Mouse (Mus musculus) lung, postnatal 0 days (tissue): ENCODE results near the gene Olfr554. TPM values are rescaled to one million over a fixed set of nuclear protein-coding genes. Genes with fewer than 3 reads are reported as not detected.
"Not testable (repeated sequence)": the region's sequence is repeated elsewhere in the genome, so short reads cannot be mapped to it uniquely, and the experiment has no call there.

Experiments used
- ATAC-seq: fragments of 200-750 bp; cut with Nextera tagmentation; 2 replicates; pipeline ENCODE4 v1.8.0; 2017; ENCODE audit warnings: moderate library complexity
- DNase-seq: peaks from one replicate; pipeline ENCODE4 v3.0.0-alpha.2; 2016; ENCODE audit warnings: low spot score
- H3K27ac ChIP-seq: fragments of 300-500 bp; sonication (generic); 2 replicates; pipeline ENCODE4 v1.5.1; 2014; ENCODE audit warnings: antibody characterized with exemption, mild to moderate bottlenecking, low read length, mixed read lengths
- H3K27me3 ChIP-seq: fragments of 300-500 bp; sonication (generic); replicated peaks from 2 replicates; pipeline ENCODE4 v1.6.1; 2014; ENCODE audit warnings: low read length, mixed read lengths; ENCODE audit not compliant: insufficient read depth
- H3K36me3 ChIP-seq: fragments of 300-500 bp; sonication (generic); 2 replicates; pipeline ENCODE4 v1.6.1; 2014; ENCODE audit warnings: low read length, mixed read lengths; ENCODE audit not compliant: insufficient read depth
- H3K4me1 ChIP-seq: fragments of 300-500 bp; sonication (generic); 2 replicates; pipeline ENCODE4 v1.6.1; 2014; ENCODE audit warnings: antibody characterized with exemption, low read depth, low read length, mixed read lengths; ENCODE audit not compliant: insufficient read depth
- H3K4me2 ChIP-seq: fragments of 300-500 bp; sonication (generic); replicated peaks from 2 replicates; pipeline ENCODE4 v1.6.1; 2014; ENCODE audit warnings: low read depth, mild to moderate bottlenecking, low read length, moderate library complexity, mixed read lengths
- H3K4me3 ChIP-seq: fragments of 300-500 bp; sonication (generic); 2 replicates; pipeline ENCODE4 v1.5.1; 2014; ENCODE audit warnings: low read depth, low read length
- H3K9ac ChIP-seq: fragments of 300-500 bp; sonication (generic); replicated peaks from 2 replicates; pipeline ENCODE4 v1.6.1; 2014; ENCODE audit warnings: low read depth, mild to moderate bottlenecking
- H3K9me3 ChIP-seq: fragments of 300-500 bp; sonication (generic); 2 replicates; pipeline ENCODE4 v1.6.1; 2016; ENCODE audit warnings: low read length, mixed read lengths
- CTCF ChIP-seq: IDR thresholded peaks from 2 replicates; pipeline ENCODE4 v1.5.1; 2016; ENCODE audit warnings: antibody characterized with exemption, mild to moderate bottlenecking
- EP300 ChIP-seq: IDR thresholded peaks from 2 replicates; pipeline ENCODE4 v1.6.1; 2016; ENCODE audit warnings: antibody characterized with exemption, mild to moderate bottlenecking, control low read depth
- WGBS: fragments of 180-500 bp; shearing (Covaris S2); extraction: QIAGEN DNeasy Blood & Tissue Kit; methylation state at CpG from one replicate; pipeline ENCODE4 v1.1.7; 2014; 5-methylcytosine and 5-hydroxymethylcytosine counted together
- polyA plus RNA-seq: library from polyadenylated mRNA; unstranded; fragments of >200 nt; fragmentation: Nextera tagmentation; extraction: Ambion mirVana; gene quantifications from 2 replicates; pipeline ENCODE4 v1.2.1, GENCODE M21; 2015

The Olfr554 gene
- polyA plus RNA-seq, 1 experiment from 2014 or later = not detected

DNA sequence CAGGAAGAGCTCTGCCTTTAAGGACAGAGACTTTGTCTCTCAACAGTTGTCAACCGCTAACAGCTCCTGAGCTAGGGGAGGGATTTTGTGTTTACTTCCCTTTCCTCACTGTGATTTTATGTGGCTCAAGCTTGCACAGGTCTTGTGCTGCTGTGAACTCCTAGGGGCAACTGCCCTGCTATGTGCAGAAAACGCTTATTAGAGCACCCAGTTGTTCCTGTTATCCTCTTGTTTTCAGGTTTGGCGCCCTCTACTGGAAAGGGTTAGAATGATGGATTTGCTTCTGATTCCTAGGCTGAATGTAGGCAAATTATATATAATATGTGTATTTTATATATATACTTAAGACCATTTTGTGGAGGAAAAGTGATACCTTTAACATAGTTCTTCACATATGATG lies 1.6 kb upstream of the Olfr554 start:
- no peak overlapping the region for H3K27ac ChIP-seq
- H3K27me3 ChIP-seq = no peaks in the 10 kb centered on the region
- H3K36me3 ChIP-seq = no peaks in the 10 kb centered on the region
- H3K9ac ChIP-seq = no peak overlapping the region
- DNase-seq (peak; percentile 65), ATAC-seq (no peak)
- H3K4me1 ChIP-seq = no peaks in the 10 kb centered on the region
- 24% methylated on average over 3 of the region's 3 CpGs for WGBS
- no peak overlapping the region for H3K4me2 ChIP-seq
- H3K4me3 ChIP-seq = no peak overlapping the region
- TF ChIP-seq EP300 (no peak), CTCF (peak; percentile 74)
- H3K9me3 ChIP-seq = no peaks in the 10 kb centered on the region

DNA sequence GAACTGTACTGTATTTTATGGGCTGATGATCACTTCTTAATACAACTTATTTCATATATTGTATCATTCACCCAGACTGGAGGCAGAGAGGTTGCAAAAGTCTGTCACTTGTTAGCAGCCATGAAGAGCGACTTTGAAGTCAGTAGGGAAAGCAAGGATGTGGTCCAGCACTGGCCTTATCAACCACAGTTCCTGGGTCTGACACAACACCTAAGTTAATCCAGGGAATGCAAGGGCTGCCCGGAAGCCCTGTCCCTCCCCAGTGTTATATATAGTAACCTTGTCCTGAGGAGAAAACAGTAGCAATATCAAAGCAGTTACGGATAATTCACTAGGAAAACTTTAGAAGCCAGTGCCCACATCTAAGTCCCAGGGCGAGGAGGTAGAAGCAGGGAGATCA lies 6.7 kb downstream of the Olfr554 start:
- not testable (repeated sequence) for H3K36me3 ChIP-seq, ATAC-seq, H3K27ac ChIP-seq, H3K4me2 ChIP-seq, H3K27me3 ChIP-seq, H3K4me1 ChIP-seq, H3K4me3 ChIP-seq, H3K9ac ChIP-seq, DNase-seq, H3K9me3 ChIP-seq
- 63% methylated on average over 4 of the region's 4 CpGs for WGBS

DNA sequence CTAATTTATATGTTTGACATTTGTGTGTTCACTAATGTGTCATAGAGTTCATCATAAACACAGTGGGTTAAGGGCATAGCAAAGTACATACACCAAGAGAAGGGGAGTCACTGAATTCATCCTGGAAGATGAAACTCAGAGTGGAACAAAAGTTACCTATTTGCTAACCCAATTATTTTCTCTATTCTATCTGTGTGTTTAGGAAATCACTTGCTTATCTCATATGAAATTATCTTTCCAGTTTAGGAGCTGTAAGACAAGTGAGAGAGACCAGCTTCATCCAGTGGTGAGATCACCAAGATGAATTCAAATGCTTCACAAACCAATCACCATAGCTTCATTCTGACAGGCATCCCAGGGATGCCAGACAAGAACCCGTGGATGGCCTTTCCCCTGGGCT lies 20.3 kb downstream of the Olfr554 start, which contains the start of gene Olfr555:
Gene Olfr555, plus strand, starts transcription at position 301 of the 400 bp plus-strand sequence.
- H3K36me3 ChIP-seq = no peaks in the 10 kb centered on the region
- H3K4me2 ChIP-seq = no peak within 1 kb of the TSS
- 62% methylated on average over 1 of the region's 1 CpGs for WGBS
- no peaks in the 10 kb centered on the region for H3K9me3 ChIP-seq
- no peak within 1 kb of the TSS for H3K27ac ChIP-seq
- no peak within 1 kb of the TSS for H3K4me3 ChIP-seq
- DNase-seq (no peak), ATAC-seq (no peak)
- no peaks in the 10 kb centered on the region for H3K4me1 ChIP-seq
- no peak within 1 kb of the TSS for H3K9ac ChIP-seq
- no peaks in the 10 kb centered on the region for H3K27me3 ChIP-seq
- no peak for TF ChIP-seq EP300
- no peak for TF ChIP-seq CTCF

DNA sequence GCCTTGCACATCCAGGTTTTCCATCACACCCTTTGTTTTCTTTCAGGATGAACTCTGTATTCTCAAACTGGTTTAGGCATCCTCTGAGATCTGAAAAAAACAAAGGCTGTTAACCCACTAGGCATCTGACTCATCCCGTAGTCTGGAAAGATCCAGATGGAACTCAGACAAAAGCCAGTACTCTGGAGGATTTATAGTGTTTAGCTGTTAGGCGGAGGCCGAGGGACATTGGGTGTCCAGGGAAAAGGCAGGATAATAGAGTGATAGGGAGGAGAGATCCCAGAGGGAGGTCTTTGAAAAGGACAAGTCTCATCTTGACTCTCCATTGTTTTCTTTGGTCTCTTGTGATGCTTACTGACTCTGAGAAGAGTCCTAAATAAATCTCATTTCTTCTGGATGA lies 26.4 kb downstream of the Olfr554 start, which contains the start of gene Olfr556:
Gene Olfr556, plus strand, starts transcription at position 301 of the 400 bp plus-strand sequence.
- TF ChIP-seq EP300 (no peak), CTCF (no peak)
- Histone ChIP-seq H3K4me3 (no peak within 1 kb of the TSS), H3K4me2 (no peak within 1 kb of the TSS), H3K27me3 (no peaks in the 10 kb centered on the region), H3K9me3 (no peaks in the 10 kb centered on the region), H3K4me1 (no peaks in the 10 kb centered on the region), H3K9ac (no peak within 1 kb of the TSS), H3K36me3 (no peaks in the 10 kb centered on the region), H3K27ac (no peak within 1 kb of the TSS)
- no peak for ATAC-seq
- DNase-seq = no peak
- WGBS = 46% methylated on average over 3 of the region's 3 CpGs

DNA sequence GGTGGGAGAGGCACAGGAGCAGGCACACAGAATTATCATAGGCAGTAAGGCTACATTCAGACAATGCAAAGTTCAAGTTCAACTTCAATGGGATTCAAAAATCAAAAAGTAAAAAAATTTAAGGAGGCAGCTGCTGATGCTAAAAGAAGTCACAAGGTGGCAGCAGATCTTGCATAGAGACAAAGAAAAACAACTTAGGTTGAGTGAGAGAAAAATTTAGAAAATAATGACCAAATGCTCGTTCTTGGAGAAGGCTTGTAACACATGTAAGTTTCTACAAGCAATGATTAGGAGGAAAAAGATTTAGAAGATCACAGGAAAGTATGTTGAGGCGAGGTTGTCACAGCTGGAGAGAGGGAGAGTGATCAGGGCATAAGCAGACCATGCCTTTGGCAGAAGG lies 27.1 kb downstream of the Olfr554 start:
- Histone ChIP-seq H3K27ac (no peak overlapping the region), H3K4me2 (no peak overlapping the region), H3K4me3 (no peak overlapping the region), H3K4me1 (no peaks in the 10 kb centered on the region), H3K27me3 (no peaks in the 10 kb centered on the region), H3K9ac (no peak overlapping the region), H3K9me3 (no peaks in the 10 kb centered on the region), H3K36me3 (no peaks in the 10 kb centered on the region)
- no peak for ATAC-seq
- peak; percentile 47 for DNase-seq
- 19% methylated on average over 2 of the region's 2 CpGs for WGBS
- TF ChIP-seq CTCF (peak; percentile 54), EP300 (no peak)

DNA sequence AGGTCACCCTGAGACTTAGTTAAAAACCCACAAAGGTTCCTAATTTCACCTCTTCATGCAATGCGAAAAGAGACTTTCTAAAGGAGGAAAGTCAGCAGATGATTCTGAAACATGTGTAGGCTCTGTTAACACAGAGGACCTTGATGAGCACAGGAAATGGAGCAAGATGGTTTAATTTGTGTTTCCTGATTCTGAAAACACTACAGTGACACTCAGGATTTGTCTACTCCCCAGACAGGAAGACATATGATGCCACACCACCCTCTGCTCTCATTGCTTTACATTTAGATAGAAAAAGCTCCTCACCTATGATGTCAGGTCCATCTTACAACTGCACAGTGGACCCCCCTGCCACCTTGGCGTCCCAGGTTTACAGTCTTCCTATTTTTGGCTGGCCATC lies 38.0 kb downstream of the Olfr554 start:
- ATAC-seq (no peak), DNase-seq (no peak)
- Histone ChIP-seq H3K27ac (no peak overlapping the region), H3K9ac (no peak overlapping the region), H3K4me1 (no peaks in the 10 kb centered on the region), H3K36me3 (peaks cover 9% of the 10 kb centered on the region; the same call in 1 of the 2 replicates), H3K27me3 (no peaks in the 10 kb centered on the region), H3K9me3 (no peaks in the 10 kb centered on the region), H3K4me2 (no peak overlapping the region), H3K4me3 (no peak overlapping the region)
- 75% methylated on average over 2 of the region's 2 CpGs for WGBS
- TF ChIP-seq CTCF (no peak), EP300 (no peak)

DNA sequence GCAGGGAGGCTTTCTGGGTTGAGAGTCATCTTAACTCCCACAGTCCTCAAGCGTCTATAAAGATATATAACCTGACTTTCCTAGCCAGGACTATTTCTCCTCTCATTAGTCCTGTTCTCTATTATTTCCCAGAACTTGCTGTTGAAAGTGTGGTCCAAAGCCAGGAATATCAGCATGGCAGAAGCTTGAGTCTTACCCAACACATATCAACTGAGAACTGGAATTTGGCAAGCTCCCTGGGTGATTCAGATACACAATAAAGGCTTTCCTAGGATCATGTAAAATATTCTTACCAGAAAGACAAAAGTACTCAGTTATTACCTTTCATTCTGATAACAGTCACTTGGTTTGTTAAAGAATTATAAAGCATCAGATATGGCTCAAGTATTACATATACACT lies 43.7 kb downstream of the Olfr554 start:
- H3K9ac ChIP-seq = no peak overlapping the region
- H3K4me1 ChIP-seq = no peaks in the 10 kb centered on the region
- H3K4me2 ChIP-seq = no peak overlapping the region
- peaks cover 9% of the 10 kb centered on the region; the same call in 1 of the 2 replicates for H3K36me3 ChIP-seq
- TF ChIP-seq EP300 (no peak), CTCF (no peak)
- H3K9me3 ChIP-seq = no peaks in the 10 kb centered on the region
- no peak overlapping the region for H3K4me3 ChIP-seq
- 90% methylated on average over 1 of the region's 1 CpGs for WGBS
- no peaks in the 10 kb centered on the region for H3K27me3 ChIP-seq
- ATAC-seq (no peak; the same call in 1 of the 2 replicates), DNase-seq (peak; percentile 14)
- no peak overlapping the region for H3K27ac ChIP-seq
